Comparison of ENCODE assay signal across 16 mouse cellular contexts in the genomic region with DNA sequence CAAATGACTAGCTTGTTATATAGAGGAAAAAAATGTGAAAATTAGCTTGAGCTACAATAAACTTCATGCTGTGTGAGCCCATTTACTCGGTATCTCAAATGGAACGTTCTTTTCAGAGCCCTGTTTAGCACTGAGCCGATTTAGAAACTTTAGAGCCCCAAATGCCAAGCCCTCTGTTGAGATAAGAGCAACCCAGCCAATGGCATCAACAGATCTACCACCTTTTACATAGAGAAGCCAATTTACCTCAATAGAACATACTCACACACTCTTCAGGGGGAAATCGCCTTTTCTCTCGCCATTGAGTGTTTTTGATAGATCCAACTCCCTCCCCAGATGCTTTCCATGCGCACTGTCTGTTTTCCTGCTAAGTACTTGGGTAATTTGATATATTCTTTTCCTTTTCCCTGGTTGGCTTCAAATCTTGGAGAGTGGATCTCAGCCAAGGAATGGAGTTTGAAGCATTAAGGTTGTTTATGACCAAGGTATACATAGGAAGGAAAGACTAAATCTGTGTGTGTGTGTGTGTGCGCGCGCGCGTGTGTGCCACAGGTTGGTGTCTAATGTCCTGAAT.
DNase-seq lines count a peak whose midpoint lies in the region; ATAC-seq and TF ChIP-seq lines count a peak whose summit lies in the region.
"Had no signal": no experiment of that assay in that cellular context is flagged by ENCODE, and none has a peak within 500 bp of the region (broad histone marks: within the 10 kb centered on the region; RNA-seq: fewer than 3 reads in every experiment).

No protein-coding gene starts in this region.

- WGBS in liver, adult 2 months = 82% methylated on average over 11 of the region's 11 CpGs
- WGBS in liver, embryonic 12.5 days (ENCODE audit: insufficient replicate concordance) = 64% methylated on average over 11 of the region's 11 CpGs
- 54% methylated on average over 11 of the region's 11 CpGs for WGBS in embryonic facial prominence, embryonic 12.5 days
- 52% methylated on average over 11 of the region's 11 CpGs for WGBS in limb, embryonic 12.5 days

- H3K27me3 ChIP-seq in liver, adult 2 months (ENCODE audit: control insufficient read depth, insufficient read depth, low read length) = no peaks in the 10 kb centered on the region
- H3K27me3 ChIP-seq in liver, embryonic 12.5 days (replicated peaks) = no peaks in the 10 kb centered on the region
- H3K27me3 ChIP-seq in embryonic facial prominence, embryonic 12.5 days = no peaks in the 10 kb centered on the region
- H3K27me3 ChIP-seq in limb, embryonic 12.5 days = no peaks in the 10 kb centered on the region
- H3K27me3 ChIP-seq: CH12.LX had no signal

- ATAC-seq in liver, embryonic 12.5 days = no peak
- ATAC-seq in embryonic facial prominence, embryonic 12.5 days (ENCODE audit: insufficient number of reproducible peaks, insufficient read depth, low FRiP score, low TSS enrichment) = no peak
- ATAC-seq in limb, embryonic 12.5 days (ENCODE audit: insufficient number of reproducible peaks, insufficient read depth, low FRiP score, low TSS enrichment, low read depth) = no peak; the same call in 1 of the 2 replicates
- ATAC-seq: hindbrain, postnatal 0 days had no signal

- DNase-seq in adrenal gland, postnatal 10 days = peak; percentile 45
- no peak for DNase-seq in adrenal gland, adult 8-10 months
- no peak for DNase-seq in liver, adult 2 months (ENCODE audit: extremely low read depth, low read depth, low spot score)
- no peak for DNase-seq in T-cell, adult 2 months (ENCODE audit: low spot score)
- DNase-seq in layer of hippocampus, adult 9-11 months = no peak
- DNase-seq: cerebellum, adult 18-20 months; heart, adult 18-20 months; heart, postnatal 14 days; lung, postnatal 14 days; midbrain, embryonic 14.5 days had no signal

- no peak for TF ChIP-seq POLR2A in liver, adult 2 months (IDR thresholded peaks at IDR 0.05; ENCODE audit: extremely low read depth, insufficient read depth, low read length)

- 0 out of 2 replicates have a peak overlapping the region, but pooled peaks have one; percentile 24 for H3K27ac ChIP-seq in liver, adult 2 months (replicated peaks; ENCODE audit: insufficient read depth, low read depth, low read length)
- H3K27ac ChIP-seq in liver, embryonic 12.5 days = no peak overlapping the region
- no peak overlapping the region for H3K27ac ChIP-seq in embryonic facial prominence, embryonic 12.5 days
- H3K27ac ChIP-seq in limb, embryonic 12.5 days = peak overlapping the region; percentile 74
- H3K27ac ChIP-seq: forebrain, embryonic 12.5 days; hindbrain, postnatal 0 days had no signal

- no peaks in the 10 kb centered on the region; the same call in 1 of the 2 replicates for H3K79me2 ChIP-seq in liver, adult 2 months (ENCODE audit: control insufficient read depth, insufficient read depth, low read length)

- no peaks in the 10 kb centered on the region for H3K9me3 ChIP-seq in liver, embryonic 12.5 days (replicated peaks)
- no peaks in the 10 kb centered on the region for H3K9me3 ChIP-seq in embryonic facial prominence, embryonic 12.5 days
- no peaks in the 10 kb centered on the region for H3K9me3 ChIP-seq in limb, embryonic 12.5 days
- H3K9me3 ChIP-seq: forebrain, embryonic 12.5 days had no signal

- no peak overlapping the region for H3K4me2 ChIP-seq in liver, embryonic 12.5 days
- H3K4me2 ChIP-seq in embryonic facial prominence, embryonic 12.5 days (replicated peaks) = 0 out of 2 replicates have a peak overlapping the region, but pooled peaks have one; percentile 12
- peak overlapping the region; percentile 34 for H3K4me2 ChIP-seq in limb, embryonic 12.5 days
- H3K4me2 ChIP-seq: forebrain, embryonic 12.5 days had no signal

- TF ChIP-seq CTCF in liver, adult 2 months (IDR thresholded peaks at IDR 0.05; ENCODE audit: low read depth, low read length) = no peak

- no peak overlapping the region for H3K9ac ChIP-seq in liver, adult 2 months (ENCODE audit: low read depth, low read length)
- H3K9ac ChIP-seq in liver, embryonic 12.5 days = no peak overlapping the region
- H3K9ac ChIP-seq in embryonic facial prominence, embryonic 12.5 days = no peak overlapping the region
- no peak overlapping the region for H3K9ac ChIP-seq in limb, embryonic 12.5 days (replicated peaks)
- H3K9ac ChIP-seq: forebrain, embryonic 12.5 days had no signal

- no peak overlapping the region for H3K4me3 ChIP-seq in liver, adult 2 months (ENCODE audit: insufficient read depth, low read depth, low read length)
- H3K4me3 ChIP-seq in liver, embryonic 12.5 days = no peak overlapping the region
- H3K4me3 ChIP-seq in embryonic facial prominence, embryonic 12.5 days = no peak overlapping the region
- no peak overlapping the region for H3K4me3 ChIP-seq in limb, embryonic 12.5 days (replicated peaks)
- H3K4me3 ChIP-seq: forebrain, embryonic 12.5 days had no signal

- H3K4me1 ChIP-seq in liver, adult 2 months (ENCODE audit: control insufficient read depth, insufficient read depth, low read length) = peaks cover 10% of the 10 kb centered on the region; the same call in 1 of the 2 replicates
- H3K4me1 ChIP-seq in liver, embryonic 12.5 days = no peaks in the 10 kb centered on the region
- peaks cover 30% of the 10 kb centered on the region for H3K4me1 ChIP-seq in embryonic facial prominence, embryonic 12.5 days
- peaks cover 41% of the 10 kb centered on the region for H3K4me1 ChIP-seq in limb, embryonic 12.5 days (replicated peaks)

- no peaks in the 10 kb centered on the region for H3K36me3 ChIP-seq in liver, adult 2 months (ENCODE audit: control insufficient read depth, insufficient read depth, low read length)
- no peaks in the 10 kb centered on the region for H3K36me3 ChIP-seq in liver, embryonic 12.5 days
- H3K36me3 ChIP-seq in embryonic facial prominence, embryonic 12.5 days = no peaks in the 10 kb centered on the region
- H3K36me3 ChIP-seq in limb, embryonic 12.5 days = no peaks in the 10 kb centered on the region
- H3K36me3 ChIP-seq: forebrain, embryonic 12.5 days had no signal

Comparison
In these comparisons a context has a peak if more than half of its experiments do, and no peak if none do; other contexts are left out.
1. H3K27ac ChIP-seq: peak in liver, adult 2 months (single experiment) and limb, embryonic 12.5 days (single experiment); none in liver, embryonic 12.5 days (single experiment) and embryonic facial prominence, embryonic 12.5 days (single experiment).